ENCODE assay signal across 35 mouse cellular contexts in genomic region chr14:44863086-44863485, GRCm38 (mm10). TPM values are rescaled to one million over a fixed set of nuclear protein-coding genes. Genes with fewer than 3 reads are reported as not detected.
DNase-seq lines count a peak whose midpoint lies in the region; ATAC-seq lines count a peak whose summit lies in the region.
"Had no signal": no experiment of that assay in that cellular context is flagged by ENCODE, and none has a peak within 500 bp of the region (broad histone marks: within the 10 kb centered on the region; RNA-seq: fewer than 3 reads in every experiment).

No protein-coding gene starts in this region.

- H3K36me3 ChIP-seq in limb, embryonic 13.5 days = no peaks in the 10 kb centered on the region
- H3K36me3 ChIP-seq in heart, embryonic 10.5 days = no peaks in the 10 kb centered on the region
- H3K36me3 ChIP-seq: forebrain, embryonic 12.5 days; hindbrain, embryonic 13.5 days; liver, embryonic 15.5 days; lung, embryonic 15.5 days; midbrain, embryonic 12.5 days; neural tube, embryonic 12.5 days had no signal

- whole genome bisulfite sequencing in limb, embryonic 13.5 days = 8% methylated on average over 4 of the region's 4 CpGs
- 49% methylated on average over 4 of the region's 4 CpGs for WGBS in heart, embryonic 10.5 days

- peak overlapping the region; percentile 46 for H3K4me2 ChIP-seq in limb, embryonic 13.5 days (replicated peaks)
- H3K4me2 ChIP-seq: forebrain, embryonic 12.5 days; heart, embryonic 11.5 days; hindbrain, embryonic 13.5 days; liver, embryonic 15.5 days; lung, embryonic 15.5 days; midbrain, embryonic 12.5 days; neural tube, embryonic 12.5 days had no signal

- DNase-seq in NIH3T3 (ENCODE audit: low read depth) (peak; percentile 5), MN1 (ENCODE audit: low spot score) (no peak)
- DNase-seq in brain, adult 2 months (ENCODE audit: low read depth, low spot score) = peak; percentile 12
- DNase-seq in fat pad, adult 2 months (ENCODE audit: extremely low read depth, low read depth, low spot score) = peak; percentile 42
- no peak for DNase-seq in heart, embryonic 10.5 days (ENCODE audit: low spot score)
- DNase-seq: adrenal gland, adult 8-10 months; B cell, adult 2 months; cerebellum, adult 11 months; cerebellum, adult 9-10 months; cerebellum, postnatal 36 days; forebrain, postnatal 0 days; gastrocnemius, postnatal 14 days; heart, adult 11 months; heart, postnatal 4 days; kidney, adult 11 months; kidney, postnatal 25 days; lung, postnatal 36 days; right cerebral cortex, adult 18-20 months; spleen, adult 18-20 months; thymus, adult 2 months; thymus, postnatal 4 days had no signal

- H3K27ac ChIP-seq in limb, embryonic 13.5 days = peak overlapping the region; percentile 62
- H3K27ac ChIP-seq in heart, embryonic 10.5 days = no peak overlapping the region
- H3K27ac ChIP-seq: forebrain, embryonic 12.5 days; hindbrain, embryonic 13.5 days; left cerebral cortex, adult 2 months; liver, embryonic 15.5 days; lung, embryonic 15.5 days; midbrain, embryonic 12.5 days; neural tube, embryonic 12.5 days had no signal

- H3K9me3 ChIP-seq in limb, embryonic 13.5 days = no peaks in the 10 kb centered on the region
- H3K9me3 ChIP-seq in heart, embryonic 10.5 days = no peaks in the 10 kb centered on the region
- H3K9me3 ChIP-seq: forebrain, embryonic 12.5 days; hindbrain, embryonic 13.5 days; liver, embryonic 15.5 days; lung, embryonic 15.5 days; megakaryocyte, embryonic 14.5 days; midbrain, embryonic 12.5 days; neural tube, embryonic 12.5 days had no signal

- H3K4me1 ChIP-seq in limb, embryonic 13.5 days = peaks cover 35% of the 10 kb centered on the region
- H3K4me1 ChIP-seq in heart, embryonic 10.5 days = peaks cover 11% of the 10 kb centered on the region
- H3K4me1 ChIP-seq: liver, embryonic 15.5 days had no signal

- H3K4me3 ChIP-seq in limb, embryonic 13.5 days = no peak overlapping the region
- no peak overlapping the region for H3K4me3 ChIP-seq in heart, embryonic 10.5 days
- H3K4me3 ChIP-seq: forebrain, embryonic 12.5 days; hindbrain, embryonic 13.5 days; left cerebral cortex, adult 2 months; liver, embryonic 15.5 days; lung, embryonic 15.5 days; megakaryocyte, embryonic 14.5 days; midbrain, embryonic 12.5 days; myocyte; neural tube, embryonic 12.5 days had no signal

- peaks cover 30% of the 10 kb centered on the region for H3K27me3 ChIP-seq in limb, embryonic 13.5 days
- H3K27me3 ChIP-seq in heart, embryonic 10.5 days (ENCODE audit: insufficient read depth, poor library complexity, severe bottlenecking) = peaks cover 27% of the 10 kb centered on the region

- no peak overlapping the region for H3K9ac ChIP-seq in limb, embryonic 13.5 days
- H3K9ac ChIP-seq: forebrain, embryonic 12.5 days; forebrain, postnatal 0 days; hindbrain, embryonic 13.5 days; liver, embryonic 15.5 days; lung, embryonic 15.5 days; midbrain, embryonic 12.5 days; neural tube, embryonic 12.5 days had no signal

- peak; percentile 46; the same call in 1 of the 2 replicates for ATAC-seq in limb, embryonic 13.5 days (ENCODE audit: low FRiP score, low read depth)
- ATAC-seq: forebrain, postnatal 0 days had no signal

RNA-seq across cellular contexts. Expression of gene Ptgdr, which starts 3.9 kb away (rescaled TPM):
- polyA plus RNA-seq in limb, embryonic 13.5 days (2015; fragmentation: Nextera tagmentation; extraction: Ambion mirVana) = 0.09 and 0.47 TPM in 2 replicates
- 0.04 TPM in 1 of 2 replicates, not detected in the other for polyA plus RNA-seq in heart, embryonic 10.5 days (2016; fragmentation: Nextera tagmentation; extraction: Ambion mirVana)
- polyA plus RNA-seq: heart, embryonic 11.5 days; heart, embryonic 16.5 days; kidney, embryonic 14.5 days; liver, adult 2 months; liver, embryonic 15.5 days; myocyte had no signal

Comparison
In these comparisons a context has a peak if more than half of its experiments do, and no peak if none do; other contexts are left out.
1. DNase-seq: peak in NIH3T3 (single experiment), brain, adult 2 months (single experiment) and fat pad, adult 2 months (single experiment); none in heart, embryonic 10.5 days (single experiment) and MN1 (single experiment).